Mouse (Mus musculus) brain, adult 2 months (tissue): ENCODE results near the gene Smarcb1.

Experiments used
- DNase-seq: peaks from one replicate; pipeline ENCODE4 v3.0.0; 2011; ENCODE audit warnings: low read depth, low spot score

Smarcb1 gene

DNA sequence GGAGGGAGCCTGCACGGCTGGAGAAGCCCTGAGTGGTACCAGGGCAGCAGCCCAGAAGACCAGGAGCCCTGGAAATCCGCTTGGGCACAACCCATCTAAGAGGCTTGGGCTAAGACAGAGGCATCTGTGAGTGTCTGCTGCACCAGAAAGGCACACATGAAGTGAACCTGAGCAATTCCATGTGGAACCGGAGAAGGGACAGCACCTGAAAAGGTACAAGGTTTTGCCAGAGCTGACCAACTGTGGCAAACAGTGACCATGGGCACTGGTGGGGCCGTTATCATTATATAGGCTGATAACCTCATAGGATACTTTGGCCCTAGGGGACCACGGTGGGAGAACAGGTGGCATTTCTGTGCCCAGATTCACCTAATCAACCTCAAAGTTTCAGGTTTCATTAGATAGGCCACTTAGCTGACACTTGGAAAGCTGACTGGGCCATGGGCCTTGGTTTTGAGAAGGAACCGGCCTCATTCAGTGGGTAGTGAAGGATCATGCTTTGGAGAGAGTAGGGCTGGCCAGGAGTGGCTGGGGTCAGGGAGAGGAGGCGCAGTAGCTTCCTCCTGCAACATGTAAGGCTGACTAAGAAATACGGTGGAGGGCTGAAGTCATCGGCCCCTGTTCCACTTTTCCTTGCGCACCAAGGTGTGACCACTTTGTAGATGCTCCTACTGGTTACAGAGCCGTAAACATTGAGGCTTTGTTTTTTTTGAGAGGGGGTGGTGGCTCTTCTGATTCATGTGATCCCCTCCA is 65.1 kb downstream of the Smarcb1 start:
- no peak for DNase-seq

DNA sequence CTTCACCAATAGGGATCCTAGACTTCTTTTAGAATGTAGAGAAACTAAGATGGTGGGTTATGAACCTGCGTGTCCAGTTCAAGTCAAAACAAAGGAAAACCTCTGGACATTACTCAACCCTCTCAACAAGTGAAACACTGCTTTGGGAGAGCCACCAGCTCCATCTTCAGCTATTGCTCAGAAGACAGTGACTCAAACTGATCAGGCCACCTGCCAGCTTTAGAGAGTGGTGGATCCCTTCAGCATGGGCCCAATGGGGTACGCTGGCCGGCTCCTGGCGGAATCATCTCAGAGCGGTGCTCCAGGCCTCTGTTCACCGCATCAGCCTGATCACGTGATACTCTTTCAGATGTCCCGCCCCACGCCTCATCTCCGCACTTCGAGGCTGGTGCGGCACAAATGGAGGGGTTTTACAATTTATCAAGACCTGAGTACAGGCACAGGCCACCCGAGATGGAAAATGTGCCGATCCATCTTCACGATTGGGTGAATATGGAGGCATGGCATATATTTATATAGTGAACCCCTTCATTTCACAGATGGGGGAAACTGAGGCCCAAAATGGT is 65.9 kb downstream of the Smarcb1 start:
- DNase-seq: peak; percentile 51

DNA sequence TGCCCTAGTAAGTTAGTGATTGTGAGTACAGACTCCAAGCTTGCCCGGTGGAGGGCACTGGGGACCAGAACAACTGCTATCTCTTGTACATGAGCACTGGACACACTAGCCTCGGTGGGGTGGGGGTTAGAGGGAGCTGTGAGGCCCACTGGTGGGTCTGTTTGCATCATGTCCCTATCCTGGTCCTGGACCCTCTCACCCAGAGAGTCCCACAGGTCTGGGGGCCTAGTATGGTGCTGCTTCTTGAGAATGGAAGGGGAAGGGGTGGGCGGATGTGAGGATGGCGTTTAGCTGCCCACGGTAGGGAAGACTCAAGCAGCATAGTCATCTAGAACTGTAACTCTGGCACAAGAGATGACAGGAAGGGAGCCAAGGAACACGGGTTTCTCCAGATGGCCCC is 66.6 kb downstream of the Smarcb1 start:
- DNase-seq: no peak

DNA sequence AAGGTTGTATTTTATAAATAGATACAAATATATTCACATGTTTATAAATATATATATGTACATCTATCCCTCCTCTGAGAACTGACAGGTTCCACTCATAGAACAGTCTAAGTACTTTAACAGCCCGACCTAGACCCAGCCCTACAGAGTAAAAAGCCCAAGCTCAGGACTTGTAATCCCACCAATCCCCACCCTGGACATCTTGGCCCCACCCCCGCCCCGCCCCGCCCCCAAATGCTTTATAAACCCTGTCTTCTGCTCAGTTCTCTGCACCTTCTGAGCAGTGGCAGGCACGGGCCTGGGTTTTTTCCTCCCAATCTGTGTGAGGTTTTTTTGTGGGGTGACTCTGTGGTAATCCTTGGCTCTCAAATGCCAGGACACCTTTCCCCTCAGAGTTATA is 67.3 kb downstream of the Smarcb1 start:
- no peak for DNase-seq

DNA sequence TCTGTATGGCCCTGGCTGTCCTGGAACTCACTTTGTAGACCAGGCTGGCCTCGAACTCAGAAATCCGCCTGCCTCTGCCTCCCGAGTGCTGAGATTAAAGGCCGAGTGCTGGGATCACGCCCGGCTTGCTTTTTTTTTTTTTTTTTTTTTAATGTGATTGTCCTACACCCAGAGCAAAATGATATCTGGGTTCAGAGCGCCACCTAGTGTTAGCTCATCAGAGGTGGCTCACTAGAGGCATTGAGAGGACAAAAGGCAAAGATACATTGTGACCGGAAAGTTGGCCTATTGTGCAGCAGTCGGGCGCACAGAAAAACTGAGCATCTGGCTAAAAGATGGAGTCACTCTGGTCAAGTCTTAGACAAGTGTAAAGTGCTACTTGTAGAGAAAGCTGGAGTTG is 68.0 kb downstream of the Smarcb1 start:
- DNase-seq: peak; percentile 94

DNA sequence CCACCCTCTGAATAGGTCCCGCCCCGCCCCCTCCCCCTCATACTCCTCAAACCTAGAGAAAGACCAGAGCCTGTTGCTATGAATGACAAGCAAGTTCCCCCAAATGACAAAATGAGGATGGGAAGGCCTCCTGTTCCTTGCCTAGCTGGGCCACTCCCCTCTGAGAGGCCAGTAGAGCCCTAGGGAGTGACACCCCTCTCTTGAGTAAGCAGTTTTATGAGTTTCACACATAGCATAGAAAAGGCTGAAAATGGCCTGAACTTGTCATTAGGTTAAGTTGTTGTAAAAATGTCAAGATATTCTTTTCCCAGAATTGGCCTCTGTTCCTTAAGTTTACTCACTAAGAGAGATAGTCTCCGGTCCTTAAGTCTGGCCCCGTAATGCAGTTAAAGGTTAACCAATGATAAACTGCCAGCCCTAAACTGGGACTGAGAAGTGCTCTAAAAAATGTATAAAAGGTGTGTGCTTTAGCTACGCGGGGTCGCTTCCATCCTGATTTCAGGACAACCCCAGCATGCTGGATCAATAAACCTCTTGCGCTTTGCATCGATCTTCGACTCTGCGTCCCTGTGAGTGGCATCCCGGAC is 68.8 kb downstream of the Smarcb1 start:
- no peak for DNase-seq

DNA sequence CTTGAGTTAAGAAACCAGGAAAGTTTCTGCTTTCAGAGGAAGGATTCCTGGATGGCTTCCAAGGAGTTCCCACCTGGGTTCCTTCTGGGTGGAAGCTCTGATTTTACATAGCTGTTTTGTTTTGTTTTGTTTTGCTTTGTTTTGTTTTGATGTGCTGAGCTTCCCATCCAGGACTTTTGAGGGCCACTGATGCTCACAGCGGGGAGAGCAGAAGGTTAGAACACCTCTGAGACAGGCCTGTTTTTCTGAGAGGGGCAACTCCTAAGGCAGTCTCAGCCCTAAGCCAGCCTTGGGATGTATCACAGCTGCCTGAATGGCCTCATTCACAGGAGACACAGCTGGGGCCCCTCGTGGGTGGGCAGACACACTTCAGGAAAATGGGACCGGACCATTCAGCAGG is 69.7 kb downstream of the Smarcb1 start:
- no peak for DNase-seq

DNA sequence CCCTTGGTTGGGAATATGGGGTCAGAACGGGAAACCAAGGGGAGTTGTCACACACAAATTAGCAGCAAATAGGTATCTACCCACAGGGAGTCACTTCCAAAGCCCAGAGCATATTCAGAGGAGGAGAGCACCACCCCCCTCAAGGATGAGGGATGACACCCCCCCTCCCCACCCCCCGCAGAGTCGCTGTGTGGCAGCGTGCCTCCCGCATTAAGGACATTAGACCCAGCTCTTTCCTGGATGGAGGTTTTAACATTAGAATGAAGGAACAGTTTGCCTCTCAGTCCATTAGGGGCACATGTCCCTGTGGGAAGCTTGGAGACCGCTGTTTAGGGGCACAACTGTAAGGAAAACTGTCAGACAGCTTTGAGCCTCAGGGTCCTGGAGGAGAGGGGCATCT is 70.3 kb downstream of the Smarcb1 start:
- DNase-seq: no peak

DNA sequence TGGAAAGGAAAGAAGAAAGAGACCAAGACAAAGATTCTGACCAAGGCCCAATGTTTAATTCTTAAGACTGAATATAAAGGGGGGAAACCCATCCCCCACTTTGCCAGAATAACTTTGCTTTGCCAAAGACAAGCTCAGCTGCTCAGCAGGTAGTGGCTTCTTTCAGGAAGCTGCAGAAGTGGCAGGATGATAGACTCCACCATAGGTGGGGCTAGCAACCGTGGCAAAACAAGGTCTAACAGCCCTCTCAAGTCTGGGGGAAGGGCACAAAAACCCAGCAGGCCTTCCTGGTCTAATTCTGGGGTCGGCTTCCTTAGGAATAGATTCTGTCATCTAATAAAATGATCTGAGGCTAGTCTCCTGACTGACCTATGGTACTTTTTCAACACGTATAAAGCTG is 73.0 kb downstream of the Smarcb1 start:
- no peak for DNase-seq
